Mouse (Mus musculus) bone marrow macrophage, adult 2 months (primary cell): Measurements from ENCODE around the gene Grik4.

Experiments used
- CTCF ChIP-seq: IDR thresholded peaks from 2 replicates; pipeline ENCODE4 v1.5.1; 2012; ENCODE audit warnings: low read depth, mild to moderate bottlenecking, low read length, moderate library complexity
- POLR2A ChIP-seq: IDR thresholded peaks from 2 replicates; pipeline ENCODE4 v1.6.1; 2012; ENCODE audit warnings: mild to moderate bottlenecking, low read depth, low read length, borderline replicate concordance

GRCm38 (mm10) chr9:42795881-42796280 is 148.4 kb downstream of the Grik4 start:
- TF ChIP-seq CTCF (no peak), POLR2A (no peak)
